Mouse (Mus musculus) neural tube, embryonic 14.5 days (tissue): Measurements from ENCODE around the gene Actn3. TPM values are rescaled to one million over a fixed set of nuclear protein-coding genes. Genes with fewer than 3 reads are reported as not detected.
A peak's percentile ranks its signal among the peaks of the same experiment; 100 is the strongest.
"Not testable (repeated sequence)": the region's sequence is repeated elsewhere in the genome, so short reads cannot be mapped to it uniquely, and the experiment has no call there.

Experiments
- ATAC-seq: fragments of 200-750 bp; cut with Nextera tagmentation; 2 replicates; pipeline ENCODE4 v1.8.0; 2017; ENCODE audit warnings: low read depth, mild to moderate bottlenecking, moderate TSS enrichment, moderate library complexity
- H3K27ac ChIP-seq: fragments of 300-500 bp; sonication (generic); 2 replicates; pipeline ENCODE4 v1.5.1; 2014; ENCODE audit warnings: low read depth, mild to moderate bottlenecking, control low read depth, low read length, moderate library complexity, mixed read lengths
- H3K27me3 ChIP-seq: fragments of 300-500 bp; sonication (generic); 2 replicates; pipeline ENCODE4 v1.6.1; 2014; ENCODE audit warnings: low read length; ENCODE audit not compliant: control insufficient read depth, insufficient read depth
- H3K36me3 ChIP-seq: fragments of 300-500 bp; sonication (generic); 2 replicates; pipeline ENCODE4 v1.6.1; 2014; ENCODE audit warnings: low read length, mixed read lengths; ENCODE audit not compliant: control insufficient read depth, insufficient read depth
- H3K4me1 ChIP-seq: fragments of 300-500 bp; sonication (generic); 2 replicates; pipeline ENCODE4 v1.6.1; 2014; ENCODE audit warnings: low read length; ENCODE audit not compliant: control insufficient read depth, insufficient read depth
- H3K4me2 ChIP-seq: fragments of 300-500 bp; sonication (generic); 2 replicates; pipeline ENCODE4 v1.6.1; 2014; ENCODE audit warnings: mild to moderate bottlenecking, low read depth, low read length, control low read depth
- H3K4me3 ChIP-seq: fragments of 300-500 bp; sonication (generic); 2 replicates; pipeline ENCODE4 v1.5.1; 2014; ENCODE audit warnings: low read depth, low read length, control low read depth, mixed read lengths
- H3K9ac ChIP-seq: fragments of 300-500 bp; sonication (generic); replicated peaks from 2 replicates; pipeline ENCODE4 v1.6.1; 2014; ENCODE audit warnings: low read depth, mild to moderate bottlenecking, control low read depth, low read length, mixed read lengths
- H3K9me3 ChIP-seq: fragments of 300-500 bp; sonication (generic); 2 replicates; pipeline ENCODE4 v1.6.1; 2016; ENCODE audit warnings: low read length; ENCODE audit not compliant: control insufficient read depth
- WGBS: fragments of 180-500 bp; shearing (Covaris S2); extraction: QIAGEN DNeasy Blood & Tissue Kit; methylation state at CpG from one replicate; pipeline ENCODE4 v1.1.7; 2014; 5-methylcytosine and 5-hydroxymethylcytosine counted together
- polyA plus RNA-seq: library from polyadenylated mRNA; unstranded; fragments of >200 nt; fragmentation: Nextera tagmentation; extraction: Ambion mirVana; gene quantifications from 2 replicates; pipeline ENCODE4 v1.2.1, GENCODE M21; 2014

The Actn3 gene
- polyA plus RNA-seq, 1 experiment from 2014 or later = 2.8 TPM

GRCm38 (mm10) chr19:4876241-4876640 lies 1.5 kb downstream of the Actn3 start:
- Histone ChIP-seq H3K27ac (no peak overlapping the region), H3K36me3 (no peaks in the 10 kb centered on the region), H3K4me3 (no peak overlapping the region), H3K9me3 (no peaks in the 10 kb centered on the region), H3K9ac (no peak overlapping the region), H3K27me3 (no peaks in the 10 kb centered on the region), H3K4me1 (peaks cover 11% of the 10 kb centered on the region; the same call in 1 of the 2 replicates), H3K4me2 (no peak overlapping the region)
- no peak for ATAC-seq
- WGBS = 62% methylated on average over 3 of the region's 4 CpGs

GRCm38 (mm10) chr19:4874613-4875012 lies 3.1 kb downstream of the Actn3 start:
- not testable (repeated sequence) for H3K4me2 ChIP-seq, H3K27ac ChIP-seq, H3K4me3 ChIP-seq, ATAC-seq, H3K9me3 ChIP-seq, H3K9ac ChIP-seq, H3K36me3 ChIP-seq, H3K27me3 ChIP-seq
- H3K4me1 ChIP-seq = peaks cover 11% of the 10 kb centered on the region; the same call in 1 of the 2 replicates
- 94% methylated on average over 1 of the region's 1 CpGs for WGBS

GRCm38 (mm10) chr19:4865147-4865546 lies 12.6 kb downstream of the Actn3 start:
- H3K27ac ChIP-seq = no peak overlapping the region
- H3K4me1 ChIP-seq = no peaks in the 10 kb centered on the region
- no peak for ATAC-seq
- H3K27me3 ChIP-seq = no peaks in the 10 kb centered on the region
- no peak overlapping the region for H3K4me3 ChIP-seq
- no peak overlapping the region for H3K9ac ChIP-seq
- WGBS = 7% methylated on average over 17 of the region's 17 CpGs
- peak overlapping the region; percentile 18; the same call in 1 of the 2 replicates for H3K4me2 ChIP-seq
- H3K9me3 ChIP-seq = no peaks in the 10 kb centered on the region
- H3K36me3 ChIP-seq = no peaks in the 10 kb centered on the region

- Histone ChIP-seq H3K4me2 (no peak overlapping the region), H3K9ac (no peak overlapping the region), H3K4me1 (no peaks in the 10 kb centered on the region), H3K36me3 (no peaks in the 10 kb centered on the region), H3K4me3 (no peak overlapping the region), H3K27ac (no peak overlapping the region), H3K27me3 (no peaks in the 10 kb centered on the region), H3K9me3 (no peaks in the 10 kb centered on the region)
- 56% methylated on average over 6 of the region's 6 CpGs for WGBS
- no peak for ATAC-seq
Measured at GRCm38 (mm10) chr19:4863048-4863447, 14.7 kb downstream of the Actn3 start.

GRCm38 (mm10) chr19:4859081-4859480 lies 18.6 kb downstream of the Actn3 start:
- WGBS = 70% methylated on average over 6 of the region's 6 CpGs
- ATAC-seq = no peak
- Histone ChIP-seq H3K4me1 (peaks cover 12% of the 10 kb centered on the region; the same call in 1 of the 2 replicates), H3K4me3 (no peak overlapping the region), H3K9ac (no peak overlapping the region), H3K9me3 (no peaks in the 10 kb centered on the region), H3K36me3 (no peaks in the 10 kb centered on the region), H3K4me2 (no peak overlapping the region), H3K27me3 (no peaks in the 10 kb centered on the region), H3K27ac (no peak overlapping the region)

GRCm38 (mm10) chr19:4855951-4856350 lies 21.8 kb downstream of the Actn3 start:
- Histone ChIP-seq H3K9ac (0 out of 2 replicates have a peak overlapping the region, but pooled peaks have one; percentile 74), H3K4me1 (peaks cover 12% of the 10 kb centered on the region; the same call in 1 of the 2 replicates), H3K27ac (no peak overlapping the region), H3K4me2 (peak overlapping the region; percentile 98), H3K36me3 (no peaks in the 10 kb centered on the region), H3K4me3 (peak overlapping the region; percentile 71), H3K9me3 (no peaks in the 10 kb centered on the region), H3K27me3 (no peaks in the 10 kb centered on the region)
- WGBS = 71% methylated on average over 4 of the region's 4 CpGs
- ATAC-seq = no peak

- Histone ChIP-seq H3K27me3 (no peaks in the 10 kb centered on the region), H3K27ac (peak overlapping the region; percentile 40; the same call in 1 of the 2 replicates), H3K36me3 (no peaks in the 10 kb centered on the region), H3K4me3 (peak overlapping the region; percentile 71), H3K4me2 (peak overlapping the region; percentile 98), H3K9me3 (no peaks in the 10 kb centered on the region), H3K9ac (peak overlapping the region; percentile 74), H3K4me1 (peaks cover 12% of the 10 kb centered on the region; the same call in 1 of the 2 replicates)
- ATAC-seq = peak; percentile 57
- under 1% methylated on average over 14 of the region's 14 CpGs for WGBS
Measured at GRCm38 (mm10) chr19:4855470-4855820, 22.3 kb downstream of the Actn3 start.

GRCm38 (mm10) chr19:4854552-4855469 lies 22.9 kb downstream of the Actn3 start, which contains the start of gene Ctsf:
Gene Ctsf (plus strand): TSS chr19:4855130.
- 2% methylated on average over 45 of the region's 45 CpGs for WGBS
- H3K4me2 ChIP-seq = peak within 1 kb of the TSS; percentile 98
- ATAC-seq = peak; percentile 91
- peak within 1 kb of the TSS; percentile 71 for H3K4me3 ChIP-seq
- peak within 1 kb of the TSS; percentile 40; the same call in 1 of the 2 replicates for H3K27ac ChIP-seq
- H3K27me3 ChIP-seq = no peaks in the 10 kb centered on the region
- no peaks in the 10 kb centered on the region for H3K36me3 ChIP-seq
- H3K9me3 ChIP-seq = no peaks in the 10 kb centered on the region
- H3K9ac ChIP-seq = peak within 1 kb of the TSS; percentile 74
- peaks cover 12% of the 10 kb centered on the region; the same call in 1 of the 2 replicates for H3K4me1 ChIP-seq

GRCm38 (mm10) chr19:4850281-4850680 lies 27.4 kb downstream of the Actn3 start:
- H3K4me1 ChIP-seq = peaks cover 3% of the 10 kb centered on the region; the same call in 1 of the 2 replicates
- no peak overlapping the region for H3K9ac ChIP-seq
- 50% methylated on average over 5 of the region's 5 CpGs for WGBS
- no peaks in the 10 kb centered on the region for H3K9me3 ChIP-seq
- no peaks in the 10 kb centered on the region for H3K36me3 ChIP-seq
- no peak overlapping the region for H3K4me2 ChIP-seq
- ATAC-seq = no peak
- no peaks in the 10 kb centered on the region for H3K27me3 ChIP-seq
- no peak overlapping the region for H3K4me3 ChIP-seq
- H3K27ac ChIP-seq = no peak overlapping the region
